Mouse (Mus musculus) liver, embryonic 14 days (tissue): Measurements from ENCODE around the gene Gm13084. TPM values are rescaled to one million over a fixed set of nuclear protein-coding genes. Genes with fewer than 3 reads are reported as not detected.

Experiments used
- polyA plus RNA-seq: library from polyadenylated mRNA; depleted of rRNA; stranded (reverse); fragments of >200 nt; gene quantifications from 2 replicates; pipeline ENCODE4 v1.2.3, GENCODE M21; 2012; rRNA removed

Gene Gm13084
- not detected in 2 replicates for polyA plus RNA-seq

GRCm38 (mm10) chr4:143815993-143816392, at the start of gene Gm13084:
Gene Gm13084, minus strand, starts transcription at chr4:143816093.

GRCm38 (mm10) chr4:143846197-143846596, 30.3 kb upstream of the Gm13084 start, which contains the start of gene Gm13103:
Gene Gm13103, plus strand, starts transcription at chr4:143846497.

GRCm38 (mm10) chr4:143789052-143789451, 26.8 kb downstream of the Gm13084 start, which contains the start of gene Gm13023:
Gene Gm13023, plus strand, starts transcription at chr4:143789352.

Other genes with a start within 250 kb of the Gm13084 start
- not detected in 2 replicates for gene Gm13083, start 201.1 kb downstream of the Gm13084 start, polyA plus RNA-seq
- gene Gm13088, start 158.8 kb downstream of the Gm13084 start, polyA plus RNA-seq, result not detected in 2 replicates
- not detected in 2 replicates for gene Gm13089, start 113.4 kb downstream of the Gm13084 start, polyA plus RNA-seq
- gene Gm13078, start 96.6 kb downstream of the Gm13084 start, polyA plus RNA-seq, result not detected in 2 replicates
- not detected in 2 replicates for gene Gm13023, start 26.7 kb downstream of the Gm13084 start, polyA plus RNA-seq
- not detected in 2 replicates for gene Gm13103, start 30.4 kb upstream of the Gm13084 start, polyA plus RNA-seq
- not detected in 2 replicates for gene Pramef6, start 84.3 kb upstream of the Gm13084 start, polyA plus RNA-seq
- not detected in 2 replicates for gene Pramef25, start 134.9 kb upstream of the Gm13084 start, polyA plus RNA-seq
- gene Gm13101, start 150.9 kb upstream of the Gm13084 start, polyA plus RNA-seq, result not detected in 2 replicates
- not detected in 2 replicates for gene Pramef17, start 178.3 kb upstream of the Gm13084 start, polyA plus RNA-seq
- gene Pramel4, start 243.0 kb upstream of the Gm13084 start, polyA plus RNA-seq, result not detected in 2 replicates